Mouse (Mus musculus) cerebellum, postnatal 14 days (tissue): Measurements from ENCODE around the gene Tbx19.

Experiments
- DNase-seq, 2 experiments: peaks; one replicate each; pipeline ENCODE4 v3.0.0; 2021; ENCODE audit warnings: mixed read lengths in 2 of 2

The Tbx19 gene

DNA sequence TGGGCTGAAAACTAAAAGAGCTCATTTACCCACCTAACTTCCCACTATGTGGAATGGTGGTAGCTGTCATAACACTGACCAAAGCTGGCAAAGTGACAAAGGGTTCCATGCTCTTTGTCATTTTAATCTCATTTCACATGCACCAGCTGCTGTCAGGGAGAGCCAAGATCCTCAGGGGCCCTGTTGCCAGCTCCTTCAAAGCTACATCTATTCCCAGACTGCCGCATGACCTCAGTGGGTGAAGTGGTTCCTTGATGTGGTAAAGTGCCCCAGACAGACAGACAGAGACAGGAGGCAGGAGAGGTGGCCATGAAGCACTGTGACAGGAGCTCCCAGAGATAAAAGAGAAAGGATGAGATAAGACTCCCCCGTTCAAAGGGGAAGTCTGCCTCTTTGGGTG lies 49.9 kb downstream of the Tbx19 start:
- peak in 1 of 2 experiments; percentile 33 for DNase-seq

- no peak for DNase-seq
Observed at GRCm38 (mm10) chr1:165109135-165109534, 51.4 kb downstream of the Tbx19 start.

DNA sequence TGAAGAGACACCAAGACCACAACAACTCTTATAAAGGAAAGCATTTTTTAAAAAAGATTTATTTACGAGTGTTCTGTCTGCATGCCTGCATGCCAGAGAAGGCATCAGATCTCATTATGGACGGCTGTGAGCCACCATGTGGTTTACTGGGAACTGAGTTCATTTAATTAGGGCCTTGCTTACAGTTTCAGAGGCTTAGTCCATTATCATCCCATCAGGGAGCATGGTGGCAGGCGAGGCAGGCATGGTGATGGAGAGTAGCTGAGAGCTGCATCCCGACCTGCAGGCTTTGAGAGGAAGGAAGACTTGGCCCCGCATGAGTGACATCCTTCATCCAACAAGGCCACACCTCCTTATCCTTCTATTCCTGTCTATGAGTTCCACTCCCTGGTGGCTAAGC lies 52.1 kb downstream of the Tbx19 start:
- no peak for DNase-seq

DNA sequence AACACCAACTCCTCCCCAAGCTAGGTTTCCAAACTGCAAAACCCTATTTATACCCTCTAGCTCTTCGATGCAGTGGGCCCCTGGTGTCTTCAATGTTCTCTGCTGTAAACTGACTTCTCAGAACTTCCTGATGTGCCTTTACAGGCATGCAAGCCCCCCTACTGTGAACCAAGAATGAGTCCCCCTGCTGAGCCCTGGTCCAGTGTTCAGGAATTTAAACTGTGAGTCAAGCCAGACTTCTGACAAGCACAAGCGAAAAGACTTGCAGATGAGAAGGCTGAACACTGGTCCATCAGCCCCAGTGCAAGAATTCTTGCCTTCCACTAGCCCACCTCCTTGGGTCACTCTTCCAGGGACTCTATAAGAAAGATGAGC lies 54.6 kb downstream of the Tbx19 start:
- DNase-seq: no peak

DNA sequence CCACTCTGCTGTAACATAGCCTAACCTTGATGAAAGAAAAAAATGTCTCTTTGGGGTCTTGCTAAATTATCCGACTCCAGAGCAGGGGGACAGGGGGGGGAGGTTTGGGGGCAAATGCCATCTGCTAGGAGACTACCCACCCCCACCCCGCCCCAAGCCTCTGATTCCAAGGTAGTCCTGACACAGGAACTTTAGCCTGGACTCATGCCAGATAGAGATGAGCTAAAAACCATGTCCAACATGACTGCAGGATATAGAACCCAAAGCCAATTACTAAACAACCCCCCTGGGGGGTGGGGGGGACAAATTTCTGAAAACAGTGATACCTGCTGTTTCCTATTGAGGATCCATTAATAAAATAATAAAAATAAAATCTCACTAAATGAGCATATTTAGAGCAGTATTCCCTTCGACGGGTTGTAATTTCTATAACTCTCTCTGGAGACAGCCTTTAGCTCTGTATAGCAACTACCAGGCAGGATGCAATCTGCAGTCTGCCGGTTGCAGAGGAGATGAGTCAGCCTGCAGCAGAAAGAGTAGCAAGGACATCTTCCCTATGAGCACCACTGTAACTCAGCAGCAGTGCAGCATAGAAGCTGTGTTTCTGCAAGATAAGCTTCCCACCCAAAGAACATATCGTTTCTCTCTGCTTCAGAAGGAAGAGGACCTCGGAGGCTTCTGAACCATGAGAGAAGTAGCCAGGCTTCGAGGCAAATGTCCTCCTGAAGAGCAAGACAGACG lies 55.1 kb downstream of the Tbx19 start:
- no peak for DNase-seq

GRCm38 (mm10) chr1:165104707-165105259 lies 55.8 kb downstream of the Tbx19 start:
- no peak for DNase-seq

GRCm38 (mm10) chr1:165099569-165099968 lies 61.0 kb downstream of the Tbx19 start:
- no peak for DNase-seq

DNA sequence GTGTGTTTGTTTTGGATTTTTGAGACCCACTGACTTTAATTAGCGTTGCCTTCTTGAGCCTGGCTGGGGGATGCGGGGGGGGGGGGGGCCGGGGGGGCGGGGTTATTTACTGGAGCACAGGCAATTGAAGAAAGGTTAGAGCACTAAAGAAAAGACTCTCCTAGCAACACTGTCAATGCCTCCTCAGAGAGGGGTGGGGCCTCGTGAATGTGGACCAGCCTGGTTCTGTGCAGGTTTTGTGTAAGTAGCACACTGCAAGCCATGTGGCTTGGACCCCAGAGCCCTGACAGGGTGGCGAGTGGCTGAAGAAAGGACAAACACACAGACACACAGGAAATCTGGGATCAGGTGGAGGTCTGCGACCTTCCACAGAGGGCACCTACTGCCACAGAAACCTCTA lies 65.7 kb downstream of the Tbx19 start:
- DNase-seq: no peak

DNA sequence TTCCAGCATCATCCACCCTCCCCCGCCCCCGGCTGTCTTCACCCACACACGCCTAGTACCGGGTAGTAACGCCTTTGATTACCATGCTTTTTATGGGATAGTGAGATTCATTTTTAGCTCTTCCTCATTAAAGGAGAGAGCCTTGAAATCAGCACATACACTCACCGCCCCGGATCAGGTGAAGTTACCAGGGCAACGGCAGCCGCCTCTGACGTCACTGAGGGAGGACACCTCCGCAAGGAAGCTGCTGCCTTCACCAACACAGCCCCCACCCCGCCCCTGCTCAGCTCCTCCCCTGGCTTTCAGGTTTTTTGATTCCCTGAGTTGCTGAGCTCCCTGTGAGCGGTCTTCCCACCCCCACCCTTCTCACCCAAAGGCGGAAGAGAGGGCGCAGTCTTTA lies 68.9 kb downstream of the Tbx19 start:
- peak; percentile 71 to 75 for DNase-seq

- no peak for DNase-seq
Observed at GRCm38 (mm10) chr1:165089556-165089955, 71.0 kb downstream of the Tbx19 start.
